Mouse (Mus musculus) midbrain, embryonic 13.5 days (tissue): ENCODE data around the gene Gpatch1. TPM values are rescaled to one million over a fixed set of nuclear protein-coding genes. Genes with fewer than 3 reads are reported as not detected.

Experiments used
- polyA plus RNA-seq: library from polyadenylated mRNA; unstranded; fragments of >200 nt; fragmentation: Nextera tagmentation; extraction: Ambion mirVana; gene quantifications from 2 replicates; pipeline ENCODE4 v1.2.1, GENCODE M21; 2015

Gpatch1 gene
- polyA plus RNA-seq, 1 experiment from 2014 or later: 21.4 TPM

Other genes with a start within 250 kb of the Gpatch1 start
- gene Cebpa, start 199.1 kb downstream of the Gpatch1 start, polyA plus RNA-seq: 0.41 and 0.47 TPM in 2 replicates
- 3.4 and 3.6 TPM in 2 replicates for gene Slc7a10, start 132.1 kb downstream of the Gpatch1 start, polyA plus RNA-seq
- gene Lrp3, start 102.9 kb downstream of the Gpatch1 start, polyA plus RNA-seq: 25.9 and 31.1 TPM in 2 replicates
- gene Rhpn2, start 15.7 kb upstream of the Gpatch1 start, polyA plus RNA-seq: 1.3 and 1.5 TPM in 2 replicates
- gene Faap24, start 78.4 kb upstream of the Gpatch1 start, polyA plus RNA-seq: 21.9 and 22.8 TPM in 2 replicates
- gene Cep89, start 78.6 kb upstream of the Gpatch1 start, polyA plus RNA-seq: 36.2 and 38.3 TPM in 2 replicates
- gene Slc7a9, start 130.4 kb upstream of the Gpatch1 start, polyA plus RNA-seq: 0.40 TPM in 1 of 2 replicates, not detected in the other
- gene Tdrd12, start 219.3 kb upstream of the Gpatch1 start, polyA plus RNA-seq: 0.34 TPM in 1 of 2 replicates, not detected in the other
- gene Nudt19, start 237.9 kb upstream of the Gpatch1 start, polyA plus RNA-seq: 61.9 TPM in 2 replicates